Mouse (Mus musculus) monocyte, adult 2 months (primary cell): ENCODE measurements around the gene Nbeal2.
"Not testable (repeated sequence)": the region's sequence is repeated elsewhere in the genome, so short reads cannot be mapped to it uniquely, and the experiment has no call there.

ENCODE experiments used
- DNase-seq, 2 experiments: peaks; one replicate each; pipeline ENCODE4 v3.0.0; 2022; ENCODE audit warnings: low spot score in 2 of 2, low read depth in 1 of 2

Gene Nbeal2

GRCm38 (mm10) chr9:110653655-110654461 is at the start of gene Nbeal2:
Gene Nbeal2 (minus strand): TSS chr9:110654161.
- peak; percentile 96 for DNase-seq

- DNase-seq = no peak
Measured at GRCm38 (mm10) chr9:110702848-110703247, 48.9 kb upstream of the Nbeal2 start.

- no peak for DNase-seq
Measured at GRCm38 (mm10) chr9:110701114-110702032, 47.4 kb upstream of the Nbeal2 start.

- no peak for DNase-seq
Measured at GRCm38 (mm10) chr9:110699574-110699973, 45.6 kb upstream of the Nbeal2 start.

DNA sequence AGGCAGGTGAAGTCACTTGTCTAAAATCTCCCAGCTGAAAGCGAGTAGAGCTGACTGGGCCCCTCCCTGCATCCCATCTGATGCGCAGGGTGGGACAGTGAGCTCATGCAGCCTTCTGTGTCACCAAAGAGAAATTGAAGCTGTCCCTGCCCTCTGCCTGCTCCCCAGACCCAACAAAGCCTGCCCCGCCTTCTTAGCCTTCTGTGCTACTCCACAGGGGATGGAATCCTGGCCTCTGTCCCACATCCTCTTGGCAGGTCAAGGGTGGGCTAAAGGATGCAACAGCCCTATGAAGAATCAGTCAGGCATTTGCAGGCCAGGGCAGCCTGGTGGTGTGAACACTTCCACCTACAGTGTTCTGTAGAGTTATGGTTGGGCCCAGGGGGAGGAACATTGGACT is 43.5 kb upstream of the Nbeal2 start:
- DNase-seq = no peak

- DNase-seq = no peak
Measured at GRCm38 (mm10) chr9:110696427-110696826, 42.5 kb upstream of the Nbeal2 start.

- no peak for DNase-seq
Measured at GRCm38 (mm10) chr9:110695165-110695755, 41.3 kb upstream of the Nbeal2 start.

DNA sequence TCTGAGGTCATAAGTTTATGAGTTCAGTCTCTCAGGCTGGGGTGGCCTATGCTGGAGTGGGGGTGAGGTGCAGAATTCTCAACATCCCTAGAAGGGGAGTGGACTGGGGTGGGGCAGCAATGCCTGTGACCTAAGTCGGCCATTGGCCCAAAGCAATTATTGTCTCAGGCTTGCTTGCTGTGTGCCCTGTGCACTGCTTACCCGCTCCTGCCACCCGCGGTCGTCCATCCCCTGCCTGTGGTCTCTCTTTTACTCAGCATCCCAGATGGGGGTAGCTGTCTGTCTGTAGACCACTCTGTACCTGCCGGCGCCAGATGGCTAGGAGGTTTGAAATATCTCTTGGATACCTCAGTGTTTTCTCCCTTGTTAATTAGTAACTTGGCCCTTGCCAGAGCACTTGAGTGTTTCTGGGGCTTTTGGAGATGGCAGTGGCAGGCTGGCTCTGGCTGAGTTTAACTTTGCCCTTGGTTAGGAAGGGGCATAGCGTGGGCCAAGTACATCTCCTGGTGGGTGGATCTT is 35.4 kb upstream of the Nbeal2 start:
- DNase-seq = no peak

GRCm38 (mm10) chr9:110687846-110688245 is 33.9 kb upstream of the Nbeal2 start:
- no peak for DNase-seq

- no peak for DNase-seq
Measured at GRCm38 (mm10) chr9:110687061-110687460, 33.1 kb upstream of the Nbeal2 start.

GRCm38 (mm10) chr9:110686472-110686871 is 32.5 kb upstream of the Nbeal2 start:
- DNase-seq = no peak

- peak; percentile 44 to 62 for DNase-seq
Measured at GRCm38 (mm10) chr9:110685591-110685990, 31.6 kb upstream of the Nbeal2 start.

DNA sequence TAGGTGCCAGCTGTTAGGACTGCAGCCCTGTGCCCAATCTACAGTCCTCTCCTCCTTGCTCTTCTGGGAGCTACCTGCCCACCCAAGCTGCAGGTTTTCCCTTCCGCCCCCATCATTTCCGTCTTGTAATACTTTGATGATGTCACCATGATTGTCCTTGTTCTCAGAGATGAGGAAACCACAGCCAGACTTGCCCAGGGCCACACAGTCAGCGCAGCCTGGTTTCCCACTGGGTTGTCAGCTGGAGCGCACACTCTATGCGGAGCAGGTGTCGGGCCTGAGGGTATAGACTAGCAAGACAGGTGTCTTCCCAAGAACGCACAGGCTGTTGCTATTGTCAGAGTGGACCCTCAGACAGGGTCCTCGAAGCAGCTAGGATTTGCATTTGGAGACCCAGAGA is 31.2 kb upstream of the Nbeal2 start:
- DNase-seq = no peak

DNA sequence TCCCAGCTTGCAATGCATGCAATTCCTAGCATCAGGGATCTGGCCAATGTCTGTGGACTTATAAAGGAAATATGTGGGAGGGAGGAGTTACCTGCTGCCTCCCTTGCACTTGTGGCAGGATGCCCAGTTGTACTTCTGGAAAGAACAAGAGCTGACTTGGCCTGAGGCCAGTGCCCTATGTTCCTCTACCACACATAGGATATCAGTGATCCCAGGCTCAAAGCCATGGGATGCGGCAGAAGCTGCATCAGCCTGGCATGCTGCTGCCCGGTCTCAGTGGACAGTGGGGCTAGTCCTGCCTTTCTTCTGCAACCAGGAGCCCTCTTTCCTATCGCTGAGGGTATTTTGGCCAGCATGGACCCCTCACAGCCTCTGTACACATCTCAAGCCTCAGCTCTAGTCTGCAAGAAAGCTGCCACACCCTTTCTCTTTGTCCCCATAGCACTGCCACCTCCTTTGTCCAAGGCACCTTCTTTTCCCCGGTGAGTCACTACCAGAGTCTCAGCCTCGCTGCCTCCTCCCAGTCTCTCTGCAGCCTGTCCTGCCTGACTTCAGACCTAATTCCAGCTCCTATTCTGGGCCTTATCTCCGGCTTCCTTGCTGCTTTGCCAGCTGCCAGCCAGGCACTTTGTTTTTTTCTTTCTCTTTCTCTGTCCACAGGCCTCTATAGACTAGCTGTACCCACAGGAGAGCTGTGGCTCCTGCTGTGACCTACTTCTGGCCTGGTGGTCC is 30.3 kb upstream of the Nbeal2 start:
- DNase-seq = no peak

- DNase-seq = no peak
Measured at GRCm38 (mm10) chr9:110683574-110684099, 29.7 kb upstream of the Nbeal2 start.

GRCm38 (mm10) chr9:110682697-110683096 is 28.7 kb upstream of the Nbeal2 start:
- DNase-seq = not testable (repeated sequence)

DNA sequence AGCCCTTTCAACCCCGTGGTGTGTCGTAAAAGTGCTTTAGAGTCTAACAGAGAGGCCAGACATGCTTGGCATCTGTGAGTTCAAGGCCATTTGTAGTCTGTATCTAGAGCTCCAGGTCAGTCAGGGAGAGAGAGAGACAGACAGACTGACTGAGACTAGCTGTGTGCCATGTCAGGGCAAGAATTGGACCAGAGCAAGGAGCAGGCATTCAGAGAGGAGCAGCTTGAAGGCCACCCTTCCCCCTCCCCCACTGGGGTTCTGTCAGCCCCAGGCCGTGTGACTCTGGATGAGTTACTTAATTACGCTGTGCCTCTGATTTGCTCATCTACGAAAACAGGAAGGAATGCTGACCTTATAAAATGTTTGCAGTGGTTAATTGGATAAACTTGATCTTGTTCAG is 28.3 kb upstream of the Nbeal2 start:
- DNase-seq = peak in 1 of 2 experiments; percentile 49

DNA sequence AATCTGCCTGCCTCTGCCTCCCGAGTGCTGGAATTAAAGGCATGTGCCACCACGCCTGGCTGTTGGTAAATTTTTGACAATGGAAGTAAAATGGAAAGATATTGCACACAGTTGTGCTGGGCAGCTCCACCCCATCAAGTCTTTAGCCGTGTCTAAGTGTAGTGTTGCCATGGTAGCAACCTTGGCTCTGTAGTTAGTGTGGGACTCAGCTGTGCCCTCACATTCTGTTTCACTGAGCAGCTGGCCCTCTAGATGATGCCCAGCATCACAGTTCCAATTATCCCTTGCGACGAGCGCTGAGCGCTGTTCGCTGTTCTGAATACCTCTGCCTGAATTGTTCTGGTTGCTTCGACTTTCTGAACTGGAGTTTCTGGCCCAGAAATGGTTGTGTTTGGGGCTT is 27.9 kb upstream of the Nbeal2 start:
- no peak for DNase-seq

DNA sequence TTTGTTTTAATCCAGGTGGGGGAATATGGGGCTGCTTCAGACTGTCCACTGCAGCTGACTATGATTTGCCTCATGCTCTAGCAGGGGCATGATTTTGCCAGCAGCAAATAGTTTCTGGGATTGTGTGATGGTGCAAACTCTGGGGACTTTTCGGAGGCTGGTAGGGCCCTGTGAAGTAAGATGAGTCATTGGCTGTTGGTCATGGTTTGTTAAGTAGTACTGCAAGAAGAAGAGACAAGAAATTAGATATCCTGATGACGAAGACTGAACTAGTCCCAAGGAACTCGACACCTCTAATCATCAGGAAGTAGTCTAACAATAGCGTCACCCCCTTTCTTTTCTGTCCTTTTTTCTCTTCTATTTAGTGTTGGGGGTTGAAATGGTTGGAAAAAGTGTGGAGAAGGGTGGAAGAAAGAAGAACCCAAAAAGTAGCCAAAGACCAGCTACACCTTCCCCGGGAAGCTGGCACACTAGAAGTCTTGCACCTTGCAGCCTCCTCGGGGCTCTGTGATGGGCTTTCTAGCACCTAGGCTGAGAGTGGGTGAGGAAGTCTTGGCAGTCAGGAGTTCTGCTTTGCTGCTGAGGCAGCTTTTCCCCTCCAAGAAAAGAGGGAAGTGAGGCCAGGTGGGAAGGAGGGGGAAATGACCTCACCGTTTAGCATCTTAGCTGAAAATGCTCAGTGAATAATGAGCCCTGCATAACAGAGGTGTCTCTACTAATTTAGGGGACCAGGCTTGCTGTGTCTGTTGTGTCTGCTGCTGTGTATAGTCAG is 27.0 kb upstream of the Nbeal2 start:
- DNase-seq = peak in 1 of 2 experiments; percentile 43

- no peak for DNase-seq
Measured at GRCm38 (mm10) chr9:110678886-110679285, 24.9 kb upstream of the Nbeal2 start.
